Mouse (Mus musculus) forebrain, embryonic 11.5 days (tissue): Measurements from ENCODE around the gene Olfr1252. TPM values are rescaled to one million over a fixed set of nuclear protein-coding genes. Genes with fewer than 3 reads are reported as not detected.

Experiments
- ATAC-seq: fragments of 200-750 bp; cut with Nextera tagmentation; replicated peaks from 2 replicates; pipeline ENCODE4 v1.8.0; 2017; ENCODE audit warnings: moderate TSS enrichment; ENCODE audit not compliant: low FRiP score
- DNase-seq: peaks from one replicate; pipeline ENCODE4 v3.0.0-alpha.2; 2017; ENCODE audit warnings: low spot score
- H3K27ac ChIP-seq: fragments of 300-500 bp; sonication (generic); 2 replicates; pipeline ENCODE4 v1.5.1; 2014; ENCODE audit warnings: low read depth, low read length
- H3K27me3 ChIP-seq: fragments of 300-500 bp; sonication (generic); 2 replicates; pipeline ENCODE4 v1.6.1; 2014; ENCODE audit warnings: mild to moderate bottlenecking, low read length, mixed read lengths; ENCODE audit not compliant: control insufficient read depth, insufficient read depth
- H3K36me3 ChIP-seq: fragments of 300-500 bp; sonication (generic); 2 replicates; pipeline ENCODE4 v1.6.1; 2014; ENCODE audit warnings: mild to moderate bottlenecking, low read length, moderate library complexity, mixed read lengths; ENCODE audit not compliant: control insufficient read depth, insufficient read depth
- H3K4me1 ChIP-seq: fragments of 300-500 bp; sonication (generic); replicated peaks from 2 replicates; pipeline ENCODE4 v1.6.1; 2014; ENCODE audit warnings: low read length, mixed read lengths; ENCODE audit not compliant: control insufficient read depth, insufficient read depth
- H3K4me2 ChIP-seq: fragments of 300-500 bp; sonication (generic); 2 replicates; pipeline ENCODE4 v1.6.1; 2014; ENCODE audit warnings: low read depth, mild to moderate bottlenecking, low read length, moderate library complexity, mixed read lengths; ENCODE audit not compliant: severe bottlenecking
- H3K4me3 ChIP-seq: fragments of 300-500 bp; sonication (generic); 2 replicates; pipeline ENCODE4 v1.5.1; 2014; ENCODE audit warnings: low read depth, low read length
- H3K9ac ChIP-seq: fragments of 300-500 bp; sonication (generic); 2 replicates; pipeline ENCODE4 v1.6.1; 2014; ENCODE audit warnings: low read length
- H3K9me3 ChIP-seq: fragments of 300-500 bp; sonication (generic); 2 replicates; pipeline ENCODE4 v1.6.1; 2016; ENCODE audit warnings: low read length, mixed read lengths; ENCODE audit not compliant: control insufficient read depth
- WGBS: fragments of 180-500 bp; shearing (Covaris S2); extraction: QIAGEN DNeasy Blood & Tissue Kit; methylation state at CpG from one replicate; pipeline ENCODE4 v1.1.7; 2014; 5-methylcytosine and 5-hydroxymethylcytosine counted together
- polyA plus RNA-seq: library from polyadenylated mRNA; unstranded; fragments of >200 nt; fragmentation: Nextera tagmentation; extraction: Ambion mirVana; gene quantifications from 2 replicates; pipeline ENCODE4 v1.2.1, GENCODE M21; 2014

Olfr1252 gene
- polyA plus RNA-seq = not detected in 2 replicates

DNA sequence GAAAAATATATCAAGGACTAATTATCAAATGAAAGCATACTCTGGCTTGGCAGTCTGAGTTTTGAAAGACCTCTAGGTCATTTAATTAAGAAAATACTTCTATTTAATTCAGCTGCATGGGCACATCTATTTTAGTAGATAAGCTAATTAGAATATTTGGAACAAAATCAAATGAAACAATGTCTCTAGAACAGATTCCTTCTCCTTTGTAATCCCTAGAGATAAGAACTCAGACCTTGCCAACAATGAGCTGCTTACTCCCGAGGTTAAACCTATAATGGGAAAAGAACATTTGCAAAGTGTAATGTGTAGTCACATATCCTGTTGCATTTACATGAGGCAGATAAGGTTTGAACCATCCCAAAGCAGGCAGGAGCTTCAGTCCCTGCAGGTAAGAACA, at the start of gene Olfr1252:
TSS of gene Olfr1252 (minus strand) at position 101 of the 400 bp plus-strand sequence.
- Histone ChIP-seq H3K27ac (no peak within 1 kb of the TSS), H3K9ac (no peak within 1 kb of the TSS), H3K4me1 (no peaks in the 10 kb centered on the region)

DNA sequence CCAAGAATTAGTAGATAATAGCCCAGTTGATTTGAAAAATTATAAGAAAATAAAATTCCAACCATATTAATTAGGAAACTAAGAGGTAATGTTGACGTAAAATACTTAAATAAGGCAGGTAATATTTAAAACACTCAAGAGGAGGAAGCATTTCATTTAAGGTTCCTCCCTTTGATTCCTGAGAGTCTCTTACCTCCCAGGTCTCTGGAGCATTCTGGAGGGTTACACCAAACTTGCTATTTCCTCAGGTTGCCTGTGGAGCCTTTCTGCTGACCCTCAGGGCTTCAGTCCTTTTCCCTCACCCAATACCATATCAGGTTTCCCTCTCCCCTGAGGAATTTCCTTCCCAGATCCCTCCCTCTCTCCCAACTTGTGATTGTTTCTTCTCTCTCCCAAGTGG, 32.2 kb upstream of the Olfr1252 start, which contains the start of gene Olfr1253:
TSS of gene Olfr1253 (minus strand) at position 101 of the 400 bp plus-strand sequence.
- DNase-seq (no peak), ATAC-seq (no peak)
- no peak within 1 kb of the TSS for H3K4me2 ChIP-seq
- H3K4me1 ChIP-seq = no peaks in the 10 kb centered on the region
- no peak within 1 kb of the TSS for H3K9ac ChIP-seq
- WGBS = 98% methylated on average over 1 of the region's 1 CpGs
- no peak within 1 kb of the TSS for H3K27ac ChIP-seq
- no peaks in the 10 kb centered on the region for H3K27me3 ChIP-seq
- no peak within 1 kb of the TSS for H3K4me3 ChIP-seq
- no peaks in the 10 kb centered on the region for H3K36me3 ChIP-seq
- no peaks in the 10 kb centered on the region for H3K9me3 ChIP-seq

More for the DNA sequence above, at the start of gene Olfr1252:
- Histone ChIP-seq H3K4me3 (no peak within 1 kb of the TSS), H3K27me3 (no peaks in the 10 kb centered on the region), H3K9me3 (no peaks in the 10 kb centered on the region), H3K4me2 (no peak within 1 kb of the TSS), H3K36me3 (no peaks in the 10 kb centered on the region)
- 77% methylated on average over 1 of the region's 1 CpGs for WGBS
- DNase-seq (no peak), ATAC-seq (no peak)

- no peaks in the 10 kb centered on the region for H3K4me1 ChIP-seq
- DNase-seq (no peak), ATAC-seq (0 out of 2 replicates have a peak, but pooled peaks have one; percentile 30)
- no peak overlapping the region for H3K9ac ChIP-seq
- H3K4me2 ChIP-seq = no peak overlapping the region
- no peaks in the 10 kb centered on the region for H3K9me3 ChIP-seq
- H3K36me3 ChIP-seq = no peaks in the 10 kb centered on the region
- H3K27me3 ChIP-seq = no peaks in the 10 kb centered on the region
- H3K4me3 ChIP-seq = no peak overlapping the region
- 82% methylated on average over 6 of the region's 6 CpGs for WGBS
- H3K27ac ChIP-seq = no peak overlapping the region
Observed at GRCm38 (mm10) chr2:89691980-89692379, 32.8 kb downstream of the Olfr1252 start.

DNA sequence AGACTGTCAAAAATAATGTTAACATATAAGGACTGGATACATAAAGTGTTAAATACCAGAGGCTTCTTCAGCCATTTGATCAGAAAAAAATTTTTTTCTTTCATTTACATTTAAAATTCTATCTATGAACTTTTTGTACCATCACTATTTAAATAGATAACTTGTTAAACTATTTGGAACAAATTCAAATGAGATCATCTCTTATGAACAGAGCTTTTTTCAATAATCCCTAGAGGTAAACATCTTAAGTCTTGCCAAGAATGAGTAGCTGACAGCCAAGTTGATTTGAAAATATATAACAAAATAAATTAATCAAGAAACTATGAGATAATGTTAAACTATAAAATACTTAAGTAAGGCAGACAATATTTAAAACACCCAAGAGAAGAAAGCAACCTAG, 53.0 kb downstream of the Olfr1252 start, which contains the start of gene Olfr1251:
TSS of gene Olfr1251 (minus strand) at position 101 of the 400 bp plus-strand sequence.
- no peak within 1 kb of the TSS for H3K4me3 ChIP-seq
- H3K36me3 ChIP-seq = no peaks in the 10 kb centered on the region
- ATAC-seq (no peak), DNase-seq (no peak)
- no peak within 1 kb of the TSS for H3K4me2 ChIP-seq
- H3K27me3 ChIP-seq = no peaks in the 10 kb centered on the region
- H3K27ac ChIP-seq = no peak within 1 kb of the TSS
- H3K9ac ChIP-seq = no peak within 1 kb of the TSS
- no peaks in the 10 kb centered on the region for H3K4me1 ChIP-seq
- no peaks in the 10 kb centered on the region for H3K9me3 ChIP-seq

Other genes with a start within 250 kb of the Olfr1252 start
- gene Olfr1241, start 237.9 kb downstream of the Olfr1252 start, polyA plus RNA-seq = not detected in 2 replicates
- gene Olfr1242, start 226.7 kb downstream of the Olfr1252 start, polyA plus RNA-seq = not detected in 2 replicates
- gene Olfr1243, start 193.5 kb downstream of the Olfr1252 start, polyA plus RNA-seq = not detected in 2 replicates
- gene Olfr1245, start 146.6 kb downstream of the Olfr1252 start, polyA plus RNA-seq = not detected in 2 replicates
- not detected in 2 replicates for gene Olfr1246, start 131.9 kb downstream of the Olfr1252 start, polyA plus RNA-seq
- gene Olfr1247, start 110.9 kb downstream of the Olfr1252 start, polyA plus RNA-seq = not detected in 2 replicates
- gene Olfr1248, start 106.8 kb downstream of the Olfr1252 start, polyA plus RNA-seq = not detected in 2 replicates
- gene Olfr1249, start 90.0 kb downstream of the Olfr1252 start, polyA plus RNA-seq = not detected in 2 replicates
- not detected in 2 replicates for gene Olfr1250, start 63.5 kb downstream of the Olfr1252 start, polyA plus RNA-seq
- not detected in 2 replicates for gene Olfr1251, start 53.1 kb downstream of the Olfr1252 start, polyA plus RNA-seq
- gene Olfr1253, start 32.1 kb upstream of the Olfr1252 start, polyA plus RNA-seq = not detected in 2 replicates
- not detected in 2 replicates for gene Olfr1254, start 68.6 kb upstream of the Olfr1252 start, polyA plus RNA-seq
- not detected in 2 replicates for gene Olfr1255, start 87.0 kb upstream of the Olfr1252 start, polyA plus RNA-seq
- gene Olfr1256, start 116.5 kb upstream of the Olfr1252 start, polyA plus RNA-seq = not detected in 2 replicates
- not detected in 2 replicates for gene Olfr48, start 123.2 kb upstream of the Olfr1252 start, polyA plus RNA-seq
- not detected in 2 replicates for gene Olfr1257, start 153.4 kb upstream of the Olfr1252 start, polyA plus RNA-seq
- gene Olfr1258, start 202.3 kb upstream of the Olfr1252 start, polyA plus RNA-seq = not detected in 2 replicates
- not detected in 2 replicates for gene Olfr1259, start 223.7 kb upstream of the Olfr1252 start, polyA plus RNA-seq
- gene Olfr1260, start 249.3 kb upstream of the Olfr1252 start, polyA plus RNA-seq = not detected in 2 replicates